Mouse (Mus musculus) erythroblast, embryonic 14.5 days (primary cell): Measurements from ENCODE around the gene Tmem88. TPM values are rescaled to one million over a fixed set of nuclear protein-coding genes. Genes with fewer than 3 reads are reported as not detected.

ENCODE experiments used
- H3K27me3 ChIP-seq: 2 replicates; pipeline ENCODE4 v1.6.1; 2012; ENCODE audit warnings: inconsistent platforms; ENCODE audit not compliant: control insufficient read depth
- H3K36me3 ChIP-seq: 2 replicates; pipeline ENCODE4 v1.6.1; 2012; ENCODE audit warnings: mild to moderate bottlenecking, inconsistent platforms; ENCODE audit not compliant: control insufficient read depth
- H3K4me1 ChIP-seq: 2 replicates; pipeline ENCODE4 v1.6.1; 2012; ENCODE audit warnings: inconsistent platforms; ENCODE audit not compliant: control insufficient read depth
- H3K4me3 ChIP-seq: replicated peaks from 2 replicates; pipeline ENCODE3; 2012; ENCODE audit warnings: moderate library complexity, mild to moderate bottlenecking, inconsistent platforms
- H3K9me3 ChIP-seq: 2 replicates; pipeline ENCODE4 v1.6.1; 2012; ENCODE audit warnings: low read length, inconsistent platforms, mixed read lengths; ENCODE audit not compliant: control insufficient read depth
- GATA1 ChIP-seq: IDR thresholded peaks from 2 replicates; pipeline ENCODE4 v1.6.1; 2012; ENCODE audit warnings: low read length, inconsistent platforms, mixed read lengths
- TAL1 ChIP-seq: IDR thresholded peaks from 3 replicates; pipeline ENCODE4 v1.6.1; 2012; ENCODE audit warnings: low read length, inconsistent platforms, mixed read lengths
- polyA plus RNA-seq: library from polyadenylated mRNA; stranded (reverse); fragments of >175 nt; gene quantifications from 2 replicates; pipeline ENCODE4 v1.2.3, GENCODE M21; 2012

The Tmem88 gene
- polyA plus RNA-seq, 1 experiment, result 0.08 TPM

- H3K4me3 ChIP-seq, result no peak within 1 kb of the TSS
- TF ChIP-seq GATA1 (no peak), TAL1 (no peak)
- H3K4me1 ChIP-seq, result peaks cover 84% of the 10 kb centered on the region
Observed at GRCm38 (mm10) chr11:69413221-69414181, 15.5 kb upstream of the Tmem88 start, which contains the start of gene Kdm6b. TSS of gene Kdm6b (minus strand) at chr11:69413675.

GRCm38 (mm10) chr11:69412548-69412947 is 14.5 kb upstream of the Tmem88 start:
- Histone ChIP-seq H3K4me1 (peaks cover 84% of the 10 kb centered on the region), H3K4me3 (no peak overlapping the region), H3K9me3 (no peaks in the 10 kb centered on the region), H3K36me3 (no peaks in the 10 kb centered on the region; the same call in 1 of the 2 replicates), H3K27me3 (peaks cover 19% of the 10 kb centered on the region)
- no peak for TF ChIP-seq TAL1
- TF ChIP-seq GATA1, result no peak

More at GRCm38 (mm10) chr11:69413221-69414181, 15.5 kb upstream of the Tmem88 start, which contains the start of gene Kdm6b:
- Histone ChIP-seq H3K36me3 (no peaks in the 10 kb centered on the region; the same call in 1 of the 2 replicates), H3K27me3 (peaks cover 29% of the 10 kb centered on the region), H3K9me3 (no peaks in the 10 kb centered on the region)

GRCm38 (mm10) chr11:69411538-69412203 is 13.6 kb upstream of the Tmem88 start:
- Histone ChIP-seq H3K9me3 (no peaks in the 10 kb centered on the region), H3K27me3 (peaks cover 10% of the 10 kb centered on the region), H3K36me3 (peaks cover 8% of the 10 kb centered on the region), H3K4me1 (peaks cover 84% of the 10 kb centered on the region), H3K4me3 (peak overlapping the region; percentile 92)
- no peak for TF ChIP-seq TAL1
- no peak for TF ChIP-seq GATA1

GRCm38 (mm10) chr11:69411073-69411535 is 13.1 kb upstream of the Tmem88 start:
- Histone ChIP-seq H3K9me3 (no peaks in the 10 kb centered on the region), H3K27me3 (peaks cover 6% of the 10 kb centered on the region), H3K36me3 (peaks cover 13% of the 10 kb centered on the region), H3K4me3 (peak overlapping the region; percentile 92), H3K4me1 (peaks cover 84% of the 10 kb centered on the region)
- TF ChIP-seq TAL1, result no peak
- no peak for TF ChIP-seq GATA1

- Histone ChIP-seq H3K9me3 (no peaks in the 10 kb centered on the region), H3K36me3 (peaks cover 19% of the 10 kb centered on the region), H3K27me3 (peaks cover 3% of the 10 kb centered on the region), H3K4me3 (peak overlapping the region; percentile 92), H3K4me1 (peaks cover 80% of the 10 kb centered on the region)
- no peak for TF ChIP-seq TAL1
- TF ChIP-seq GATA1, result no peak
Observed at GRCm38 (mm10) chr11:69410310-69411072, 12.5 kb upstream of the Tmem88 start.

GRCm38 (mm10) chr11:69410045-69410309 is 11.9 kb upstream of the Tmem88 start:
- H3K27me3 ChIP-seq, result no peaks in the 10 kb centered on the region
- peaks cover 25% of the 10 kb centered on the region for H3K36me3 ChIP-seq
- no peak for TF ChIP-seq TAL1
- no peak for TF ChIP-seq GATA1
- H3K9me3 ChIP-seq, result no peaks in the 10 kb centered on the region
- peaks cover 75% of the 10 kb centered on the region for H3K4me1 ChIP-seq
- peak overlapping the region; percentile 92 for H3K4me3 ChIP-seq

GRCm38 (mm10) chr11:69409378-69410044 is 11.5 kb upstream of the Tmem88 start:
- Histone ChIP-seq H3K4me3 (peak overlapping the region; percentile 92), H3K4me1 (peaks cover 74% of the 10 kb centered on the region), H3K27me3 (no peaks in the 10 kb centered on the region), H3K36me3 (peaks cover 29% of the 10 kb centered on the region), H3K9me3 (no peaks in the 10 kb centered on the region)
- TF ChIP-seq GATA1, result no peak
- no peak for TF ChIP-seq TAL1
